ENCODE assay signal across 12 mouse cellular contexts in the genomic region with DNA sequence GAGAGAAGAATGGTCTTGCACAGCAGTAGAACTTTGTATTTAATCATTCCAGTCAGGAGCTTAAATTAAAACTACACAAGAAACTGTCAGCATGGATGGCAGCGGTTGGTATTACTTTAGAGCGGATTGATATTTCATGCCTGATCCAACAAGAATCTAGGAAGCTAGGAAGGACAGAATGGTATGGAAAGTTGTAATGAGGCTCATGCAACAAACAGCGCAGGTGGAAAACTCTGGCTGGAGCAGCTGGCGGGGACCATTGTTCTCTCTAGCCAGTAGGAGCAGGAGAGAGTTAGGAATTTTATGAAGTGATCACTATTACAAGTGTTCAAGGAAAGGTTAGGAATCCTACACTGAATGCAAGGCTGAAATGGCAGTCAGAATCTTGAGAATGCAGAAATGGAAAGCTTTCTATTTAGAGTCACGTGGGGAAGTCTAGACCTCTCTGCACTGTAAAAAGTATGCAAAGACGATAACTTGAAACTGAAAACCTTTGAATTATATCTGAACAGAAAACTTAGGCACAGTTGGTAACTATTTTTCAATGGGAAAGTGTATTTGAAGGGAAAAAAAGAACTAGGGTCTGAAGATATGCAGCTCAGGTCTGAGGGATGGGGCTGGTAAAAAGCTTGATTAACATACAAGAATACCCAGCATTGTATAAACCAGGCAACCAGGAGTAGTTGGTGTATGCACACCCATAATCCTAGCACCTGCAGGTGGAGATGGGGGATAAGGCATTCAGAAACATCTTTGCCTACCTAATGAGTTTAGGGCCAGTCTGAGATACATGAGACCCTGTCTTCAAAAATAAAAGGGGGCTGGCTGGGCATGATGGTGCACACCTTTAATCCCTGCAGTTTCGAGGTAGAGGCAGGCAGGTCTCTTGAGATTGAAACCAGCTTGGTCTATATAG. TPM values are rescaled to one million over a fixed set of nuclear protein-coding genes. Genes with fewer than 3 reads are reported as not detected.
DNase-seq lines count a peak whose midpoint lies in the region; ATAC-seq and TF ChIP-seq lines count a peak whose summit lies in the region.
"Had no signal": no experiment of that assay in that cellular context is flagged by ENCODE, and none has a peak within 500 bp of the region (broad histone marks: within the 10 kb centered on the region; RNA-seq: fewer than 3 reads in every experiment).

No protein-coding gene starts in this region.

- no peaks in the 10 kb centered on the region for H3K36me3 ChIP-seq in heart, embryonic 16.5 days (ENCODE audit: control insufficient read depth, insufficient read depth)
- H3K36me3 ChIP-seq in lung, postnatal 0 days (ENCODE audit: insufficient read depth, low read length): no peaks in the 10 kb centered on the region
- H3K36me3 ChIP-seq in macrophage (ENCODE audit: inconsistent target): peaks cover 5% of the 10 kb centered on the region; the same call in 1 of the 2 replicates
- H3K36me3 ChIP-seq: midbrain, embryonic 10.5 days had no signal

- H3K79me2 ChIP-seq in macrophage (ENCODE audit: inconsistent target): peaks cover 93% of the 10 kb centered on the region

- DNase-seq in heart, adult 8-10 months (ENCODE audit: low spot score): no peak
- no peak for DNase-seq in lung, postnatal 0 days (ENCODE audit: low spot score)
- no peak for DNase-seq in lung, postnatal 25 days (ENCODE audit: low spot score)
- DNase-seq in adrenal gland, postnatal 36 days: no peak
- DNase-seq: cerebellum, postnatal 14 days; kidney, postnatal 4 days; thymus, postnatal 36 days had no signal

- H3K9ac ChIP-seq in heart, embryonic 16.5 days (ENCODE audit: low read length): no peak overlapping the region
- H3K9ac ChIP-seq in lung, postnatal 0 days (replicated peaks; ENCODE audit: low read depth): no peak overlapping the region

- 71% methylated on average over 7 of the region's 7 CpGs for WGBS in heart, embryonic 16.5 days
- WGBS in lung, postnatal 0 days: 71% methylated on average over 7 of the region's 7 CpGs
- WGBS in macrophage (ENCODE audit: missing documents): 73% methylated on average over 7 of the region's 7 CpGs

- no peak for TF ChIP-seq POLR2A in embryonic fibroblast, embryonic 13.5 days (IDR thresholded peaks at IDR 0.05; ENCODE audit: low read depth, low read length)

- no peak overlapping the region for H3K4me2 ChIP-seq in heart, embryonic 16.5 days (ENCODE audit: low read depth, low read length)
- no peak overlapping the region for H3K4me2 ChIP-seq in lung, postnatal 0 days (replicated peaks; ENCODE audit: low read depth, low read length)

- TF ChIP-seq CTCF in lung, postnatal 0 days (IDR thresholded peaks at IDR 0.05): peak; percentile 34
- no peak for TF ChIP-seq CTCF in embryonic fibroblast, embryonic 13.5 days (IDR thresholded peaks at IDR 0.05; ENCODE audit: borderline replicate concordance, insufficient read depth, low read length)

- no peak overlapping the region for H3K4me3 ChIP-seq in heart, embryonic 16.5 days (ENCODE audit: low read length)
- H3K4me3 ChIP-seq in lung, postnatal 0 days (ENCODE audit: low read depth, low read length): no peak overlapping the region
- no peak overlapping the region for H3K4me3 ChIP-seq in embryonic fibroblast, embryonic 13.5 days (ENCODE audit: insufficient read depth, low read length)
- no peak overlapping the region for H3K4me3 ChIP-seq in macrophage (ENCODE audit: inconsistent target)
- H3K4me3 ChIP-seq: midbrain, embryonic 10.5 days had no signal

- peak overlapping the region; percentile 68 for H3K27ac ChIP-seq in heart, embryonic 16.5 days (ENCODE audit: low read length)
- H3K27ac ChIP-seq in lung, postnatal 0 days (ENCODE audit: low read length): peak overlapping the region; percentile 51
- H3K27ac ChIP-seq in embryonic fibroblast, embryonic 13.5 days (ENCODE audit: insufficient read depth, low read length): 0 out of 2 replicates have a peak overlapping the region, but pooled peaks have one; percentile 18
- peak overlapping the region; percentile 45 for H3K27ac ChIP-seq in macrophage

- no peaks in the 10 kb centered on the region for H3K9me3 ChIP-seq in heart, embryonic 16.5 days (replicated peaks; ENCODE audit: control insufficient read depth, low read length)
- no peaks in the 10 kb centered on the region for H3K9me3 ChIP-seq in lung, postnatal 0 days (ENCODE audit: low read length)
- H3K9me3 ChIP-seq: midbrain, embryonic 10.5 days had no signal

- no peak for ATAC-seq in heart, embryonic 16.5 days (replicated peaks; ENCODE audit: extremely low read depth, insufficient read depth, low FRiP score)
- ATAC-seq in lung, postnatal 0 days: no peak
- ATAC-seq: hindbrain, postnatal 0 days had no signal

- no peak for TF ChIP-seq EP300 in lung, postnatal 0 days (IDR thresholded peaks at IDR 0.05)

- no peaks in the 10 kb centered on the region for H3K27me3 ChIP-seq in heart, embryonic 16.5 days (ENCODE audit: control insufficient read depth, insufficient read depth, low read length)
- H3K27me3 ChIP-seq in lung, postnatal 0 days (replicated peaks; ENCODE audit: insufficient read depth, low read length): no peaks in the 10 kb centered on the region

- H3K4me1 ChIP-seq in heart, embryonic 16.5 days (ENCODE audit: control insufficient read depth, insufficient read depth, low read length): peaks cover 62% of the 10 kb centered on the region
- H3K4me1 ChIP-seq in lung, postnatal 0 days (ENCODE audit: insufficient read depth, low read depth, low read length): peaks cover 49% of the 10 kb centered on the region
- peaks cover 9% of the 10 kb centered on the region; the same call in 1 of the 2 replicates for H3K4me1 ChIP-seq in embryonic fibroblast, embryonic 13.5 days (ENCODE audit: control insufficient read depth, insufficient read depth, low read length)

RNA-seq across cellular contexts. Expression of a gene that starts 45.8 kb away (rescaled TPM):
- 163 and 185 TPM in 2 replicates for polyA plus RNA-seq in heart, embryonic 16.5 days (2015; fragmentation: Nextera tagmentation; extraction: Ambion mirVana)
- 100 to 1,000 TPM; 129 to 182 (median 150) TPM for total RNA-seq in heart, adult 8-10 months (2022)
- 314 and 322 TPM in 2 replicates for polyA plus RNA-seq in lung, postnatal 0 days (2015; fragmentation: Nextera tagmentation; extraction: Ambion mirVana)
- 160 and 170 TPM in 2 replicates for polyA plus RNA-seq in embryonic fibroblast, embryonic 13.5 days (2011; ENCODE audit: insufficient read length, low read depth, missing spikeins)
- total RNA-seq in macrophage (2018; cell fraction: chromatin; rRNA removed): 100 to 1,000 TPM in 8 of 26 experiments, 10 to 100 TPM in 18; 39.5 to 190 (median 75.9) TPM
- total RNA-seq in macrophage (2018; cell fraction: cytosol; rRNA removed): 100 to 1,000 TPM in 7 of 26 experiments, 10 to 100 TPM in 19; 60.1 to 124 (median 92.1) TPM
- 100 to 1,000 TPM in 11 of 26 experiments, 10 to 100 TPM in 15; 38.5 to 182 (median 86.0) TPM for total RNA-seq in macrophage (2018; cell fraction: nucleus; rRNA removed)
- polyA plus RNA-seq in macrophage (2018): 41.0 to 58.3 TPM (median 45.0 TPM) in 3 replicates
- 10 to 100 TPM; 48.8 to 62.8 TPM for total RNA-seq in adrenal gland, postnatal 36 days (2021)

Comparison
In these comparisons a context has a peak if more than half of its experiments do, and no peak if none do; other contexts are left out.
1. H3K27ac ChIP-seq: peak in every context shown above with its lines; median percentile 68 in heart, embryonic 16.5 days; 51 in lung, postnatal 0 days; 45 in macrophage; 18 in embryonic fibroblast, embryonic 13.5 days.